Mouse (Mus musculus): Measurements from ENCODE around the gene Snu13. TPM values are rescaled to one million over a fixed set of nuclear protein-coding genes. Genes with fewer than 3 reads are reported as not detected.

Gene Snu13
- polyA plus RNA-seq, 1 experiment from 2014 or later = 193 TPM

GRCm38 (mm10) chr15:82040650-82041049 lies 6.7 kb downstream of the Snu13 start:
- no peak overlapping the region for H3K27ac ChIP-seq (ENCODE audit: low read depth, low read length)
- H3K9me3 ChIP-seq (replicated peaks; ENCODE audit: control insufficient read depth, low read length) = no peaks in the 10 kb centered on the region
- WGBS (ENCODE audit: insufficient replicate concordance) = 97% methylated on average over 1 of the region's 1 CpGs
- H3K27me3 ChIP-seq (ENCODE audit: control insufficient read depth, insufficient read depth, low read length) = no peaks in the 10 kb centered on the region
- peaks cover 3% of the 10 kb centered on the region; the same call in 1 of the 2 replicates for H3K4me1 ChIP-seq (ENCODE audit: control insufficient read depth, insufficient read depth, low read length)
- H3K4me3 ChIP-seq (ENCODE audit: low read depth, low read length) = no peak overlapping the region
- H3K9ac ChIP-seq (ENCODE audit: low read depth, low read length) = no peak overlapping the region
- ATAC-seq (replicated peaks; ENCODE audit: insufficient number of reproducible peaks, low FRiP score, low TSS enrichment) = no peak
- peaks cover 17% of the 10 kb centered on the region for H3K36me3 ChIP-seq (ENCODE audit: control insufficient read depth, insufficient read depth, low read length)
- H3K4me2 ChIP-seq = no peak overlapping the region

GRCm38 (mm10) chr15:82035904-82036689 lies 11.3 kb downstream of the Snu13 start:
- no peak for ATAC-seq (replicated peaks; ENCODE audit: insufficient number of reproducible peaks, low FRiP score, low TSS enrichment)
- Histone ChIP-seq H3K9me3 (replicated peaks; ENCODE audit: control insufficient read depth, low read length) (no peaks in the 10 kb centered on the region), H3K4me3 (ENCODE audit: low read depth, low read length) (no peak overlapping the region), H3K4me2 (no peak overlapping the region), H3K36me3 (ENCODE audit: control insufficient read depth, insufficient read depth, low read length) (peaks cover 21% of the 10 kb centered on the region), H3K27me3 (ENCODE audit: control insufficient read depth, insufficient read depth, low read length) (no peaks in the 10 kb centered on the region), H3K9ac (ENCODE audit: low read depth, low read length) (no peak overlapping the region), H3K27ac (ENCODE audit: low read depth, low read length) (no peak overlapping the region), H3K4me1 (ENCODE audit: control insufficient read depth, insufficient read depth, low read length) (no peaks in the 10 kb centered on the region)
- WGBS (ENCODE audit: insufficient replicate concordance) = 77% methylated on average over 12 of the region's 12 CpGs

GRCm38 (mm10) chr15:82033762-82034161 lies 13.6 kb downstream of the Snu13 start, which contains the start of gene Desi1:
Gene Desi1 (minus strand): TSS chr15:82033862.
- Histone ChIP-seq H3K4me1 (ENCODE audit: control insufficient read depth, insufficient read depth, low read length) (no peaks in the 10 kb centered on the region), H3K9ac (ENCODE audit: low read depth, low read length) (no peak within 1 kb of the TSS), H3K27ac (ENCODE audit: low read depth, low read length) (no peak within 1 kb of the TSS), H3K4me3 (ENCODE audit: low read depth, low read length) (no peak within 1 kb of the TSS), H3K9me3 (replicated peaks; ENCODE audit: control insufficient read depth, low read length) (no peaks in the 10 kb centered on the region), H3K36me3 (ENCODE audit: control insufficient read depth, insufficient read depth, low read length) (peaks cover 21% of the 10 kb centered on the region), H3K27me3 (ENCODE audit: control insufficient read depth, insufficient read depth, low read length) (no peaks in the 10 kb centered on the region), H3K4me2 (no peak within 1 kb of the TSS)
- 92% methylated on average over 4 of the region's 4 CpGs for WGBS (ENCODE audit: insufficient replicate concordance)
- no peak for ATAC-seq (replicated peaks; ENCODE audit: insufficient number of reproducible peaks, low FRiP score, low TSS enrichment)

- H3K36me3 ChIP-seq (ENCODE audit: control insufficient read depth, insufficient read depth, low read length) = peaks cover 24% of the 10 kb centered on the region
- H3K9me3 ChIP-seq (replicated peaks; ENCODE audit: control insufficient read depth, low read length) = no peaks in the 10 kb centered on the region
- no peak overlapping the region for H3K9ac ChIP-seq (ENCODE audit: low read depth, low read length)
- no peak overlapping the region for H3K4me3 ChIP-seq (ENCODE audit: low read depth, low read length)
- no peaks in the 10 kb centered on the region for H3K4me1 ChIP-seq (ENCODE audit: control insufficient read depth, insufficient read depth, low read length)
- ATAC-seq (replicated peaks; ENCODE audit: insufficient number of reproducible peaks, low FRiP score, low TSS enrichment) = no peak
- WGBS (ENCODE audit: insufficient replicate concordance) = 83% methylated on average over 7 of the region's 7 CpGs
- H3K4me2 ChIP-seq = no peak overlapping the region
- no peaks in the 10 kb centered on the region for H3K27me3 ChIP-seq (ENCODE audit: control insufficient read depth, insufficient read depth, low read length)
- H3K27ac ChIP-seq (ENCODE audit: low read depth, low read length) = no peak overlapping the region
These were observed 15.0 kb downstream of the Snu13 start for GRCm38 (mm10) chr15:82032386-82032785.

- H3K9me3 ChIP-seq (replicated peaks; ENCODE audit: control insufficient read depth, low read length) = no peaks in the 10 kb centered on the region
- H3K4me2 ChIP-seq = no peak overlapping the region
- H3K36me3 ChIP-seq (ENCODE audit: control insufficient read depth, insufficient read depth, low read length) = peaks cover 40% of the 10 kb centered on the region
- H3K27ac ChIP-seq (ENCODE audit: low read depth, low read length) = no peak overlapping the region
- H3K4me3 ChIP-seq (ENCODE audit: low read depth, low read length) = no peak overlapping the region
- H3K9ac ChIP-seq (ENCODE audit: low read depth, low read length) = no peak overlapping the region
- H3K4me1 ChIP-seq (ENCODE audit: control insufficient read depth, insufficient read depth, low read length) = no peaks in the 10 kb centered on the region
- no peaks in the 10 kb centered on the region for H3K27me3 ChIP-seq (ENCODE audit: control insufficient read depth, insufficient read depth, low read length)
- WGBS (ENCODE audit: insufficient replicate concordance) = 89% methylated on average over 7 of the region's 7 CpGs
- ATAC-seq (replicated peaks; ENCODE audit: insufficient number of reproducible peaks, low FRiP score, low TSS enrichment) = no peak
These were observed 19.7 kb downstream of the Snu13 start for GRCm38 (mm10) chr15:82027726-82028125.

GRCm38 (mm10) chr15:82027276-82027675 lies 20.1 kb downstream of the Snu13 start:
- no peak overlapping the region for H3K27ac ChIP-seq (ENCODE audit: low read depth, low read length)
- 91% methylated on average over 7 of the region's 7 CpGs for WGBS (ENCODE audit: insufficient replicate concordance)

GRCm38 (mm10) chr15:82023965-82024635 lies 23.3 kb downstream of the Snu13 start:
- H3K4me1 ChIP-seq (ENCODE audit: control insufficient read depth, insufficient read depth, low read length) = peaks cover 2% of the 10 kb centered on the region; the same call in 1 of the 2 replicates
- H3K9me3 ChIP-seq (replicated peaks; ENCODE audit: control insufficient read depth, low read length) = no peaks in the 10 kb centered on the region
- no peak overlapping the region for H3K4me3 ChIP-seq (ENCODE audit: low read depth, low read length)
- no peak overlapping the region for H3K9ac ChIP-seq (ENCODE audit: low read depth, low read length)
- no peak overlapping the region for H3K27ac ChIP-seq (ENCODE audit: low read depth, low read length)
- no peaks in the 10 kb centered on the region for H3K27me3 ChIP-seq (ENCODE audit: control insufficient read depth, insufficient read depth, low read length)
- 90% methylated on average over 6 of the region's 6 CpGs for whole genome bisulfite sequencing (ENCODE audit: insufficient replicate concordance)
- H3K36me3 ChIP-seq (ENCODE audit: control insufficient read depth, insufficient read depth, low read length) = peaks cover 34% of the 10 kb centered on the region
- no peak overlapping the region for H3K4me2 ChIP-seq
- no peak for ATAC-seq (replicated peaks; ENCODE audit: insufficient number of reproducible peaks, low FRiP score, low TSS enrichment)

More at GRCm38 (mm10) chr15:82027276-82027675, 20.1 kb downstream of the Snu13 start:
- H3K4me1 ChIP-seq (ENCODE audit: control insufficient read depth, insufficient read depth, low read length) = no peaks in the 10 kb centered on the region
- H3K27me3 ChIP-seq (ENCODE audit: control insufficient read depth, insufficient read depth, low read length) = no peaks in the 10 kb centered on the region
- H3K36me3 ChIP-seq (ENCODE audit: control insufficient read depth, insufficient read depth, low read length) = peaks cover 42% of the 10 kb centered on the region
- H3K4me2 ChIP-seq = no peak overlapping the region
- no peak overlapping the region for H3K9ac ChIP-seq (ENCODE audit: low read depth, low read length)
- H3K9me3 ChIP-seq (replicated peaks; ENCODE audit: control insufficient read depth, low read length) = no peaks in the 10 kb centered on the region
- ATAC-seq (replicated peaks; ENCODE audit: insufficient number of reproducible peaks, low FRiP score, low TSS enrichment) = no peak
- no peak overlapping the region for H3K4me3 ChIP-seq (ENCODE audit: low read depth, low read length)

- Histone ChIP-seq H3K4me1 (ENCODE audit: control insufficient read depth, insufficient read depth, low read length) (peaks cover 3% of the 10 kb centered on the region; the same call in 1 of the 2 replicates), H3K27me3 (ENCODE audit: control insufficient read depth, insufficient read depth, low read length) (no peaks in the 10 kb centered on the region), H3K27ac (ENCODE audit: low read depth, low read length) (no peak overlapping the region), H3K9me3 (replicated peaks; ENCODE audit: control insufficient read depth, low read length) (no peaks in the 10 kb centered on the region), H3K4me3 (ENCODE audit: low read depth, low read length) (no peak overlapping the region), H3K36me3 (ENCODE audit: control insufficient read depth, insufficient read depth, low read length) (peaks cover 31% of the 10 kb centered on the region), H3K4me2 (no peak overlapping the region), H3K9ac (ENCODE audit: low read depth, low read length) (no peak overlapping the region)
- ATAC-seq (replicated peaks; ENCODE audit: insufficient number of reproducible peaks, low FRiP score, low TSS enrichment) = no peak
- 86% methylated on average over 13 of the region's 13 CpGs for WGBS (ENCODE audit: insufficient replicate concordance)
These were observed 24.8 kb downstream of the Snu13 start for GRCm38 (mm10) chr15:82022535-82023088.
